In genomic region chr1:52727056-52727900, GRCm38 (mm10) we compare ENCODE assay signal across 8 mouse cellular contexts. TPM values are rescaled to one million over a fixed set of nuclear protein-coding genes. Genes with fewer than 3 reads are reported as not detected.
DNase-seq lines count a peak whose midpoint lies in the region; ATAC-seq lines count a peak whose summit lies in the region.

Mfsd6 (minus strand) TSS chr1:52727462.

- H3K27me3 ChIP-seq in intestine, embryonic 15.5 days (replicated peaks), result no peaks in the 10 kb centered on the region

- peak; percentile 48 to 55 for DNase-seq in adrenal gland, adult 18-20 months (ENCODE audit: low spot score in 2 of 2)
- peak; percentile 41 for DNase-seq in embryo, embryonic 10 days (ENCODE audit: low spot score)
- no peak for DNase-seq in gonadal fat pad, adult 2 months (ENCODE audit: low read depth)
- peak; percentile 57 for DNase-seq in left cerebral cortex, postnatal 4 days
- peak; percentile 30 for DNase-seq in mesoderm, embryonic 11.5 days (ENCODE audit: low read depth, low spot score)
- peak; percentile 64 for DNase-seq in right cerebral cortex, postnatal 25 days

- ATAC-seq in intestine, embryonic 15.5 days, result peak; percentile 87
- no peak for ATAC-seq in erythroid progenitor cell, adult 5-6 weeks (replicated peaks; ENCODE audit: low FRiP score, poor library complexity, severe bottlenecking)

- H3K4me1 ChIP-seq in intestine, embryonic 15.5 days (replicated peaks), result no peaks in the 10 kb centered on the region; the same call in 1 of the 2 replicates

- peak within 1 kb of the TSS; percentile 81 for H3K4me3 ChIP-seq in intestine, embryonic 15.5 days (replicated peaks)

- intact Hi-C loops in left cerebral cortex, postnatal 4 days (cut with DNase I), result no loop called here

- H3K27ac ChIP-seq in intestine, embryonic 15.5 days, result peak within 1 kb of the TSS; percentile 74

- H3K36me3 ChIP-seq in intestine, embryonic 15.5 days, result no peaks in the 10 kb centered on the region

- peak within 1 kb of the TSS; percentile 93 for H3K4me2 ChIP-seq in intestine, embryonic 15.5 days (replicated peaks)

- H3K9ac ChIP-seq in intestine, embryonic 15.5 days, result peak within 1 kb of the TSS; percentile 71

- 1% methylated on average over 55 of the region's 63 CpGs for WGBS in intestine, embryonic 15.5 days

- no peaks in the 10 kb centered on the region for H3K9me3 ChIP-seq in intestine, embryonic 15.5 days

RNA-seq across cellular contexts. Expression of gene Mfsd6, which starts in this region (rescaled TPM):
- total RNA-seq in adrenal gland, adult 18-20 months (2021), result 10 to 100 TPM; 17.0 to 17.9 TPM
- 14.0 and 20.5 TPM in 2 replicates for polyA plus RNA-seq in gonadal fat pad, adult 2 months (2012; rRNA removed)
- polyA plus RNA-seq in intestine, embryonic 15.5 days (2015; fragmentation: Nextera tagmentation; extraction: Ambion mirVana), result 3.1 and 4.4 TPM in 2 replicates
- total RNA-seq in left cerebral cortex, postnatal 4 days (2021), result 10 to 100 TPM; 54.1 to 57.5 TPM
- 1.8 and 7.1 TPM in 2 replicates for total RNA-seq in erythroid progenitor cell, adult 5-6 weeks (2015; ENCODE audit: low replicate concordance)
- total RNA-seq in erythroid progenitor cell, adult 5-6 weeks (2017; ENCODE audit: low replicate concordance), result 4.1 and 10.1 TPM in 2 replicates
